Mouse (Mus musculus): Measurements from ENCODE around the gene Il18. TPM values are rescaled to one million over a fixed set of nuclear protein-coding genes. Genes with fewer than 3 reads are reported as not detected.

Il18 gene
- polyA plus RNA-seq, 1 experiment from 2014 or later: 0.88 TPM

GRCm38 (mm10) chr9:50602055-50602845 lies 47.6 kb downstream of the Il18 start:
- 89% methylated on average over 7 of the region's 7 CpGs for WGBS
- H3K27me3 ChIP-seq (ENCODE audit: control insufficient read depth, insufficient read depth, low read length): no peaks in the 10 kb centered on the region
- H3K9ac ChIP-seq (ENCODE audit: low read length): no peak overlapping the region
- peaks cover 4% of the 10 kb centered on the region for H3K4me1 ChIP-seq (ENCODE audit: control insufficient read depth, insufficient read depth, low read length)
- H3K9me3 ChIP-seq (ENCODE audit: control insufficient read depth, low read length): no peaks in the 10 kb centered on the region
- H3K4me3 ChIP-seq (ENCODE audit: low read depth, low read length): peak overlapping the region; percentile 72
- no peak overlapping the region for H3K27ac ChIP-seq (replicated peaks; ENCODE audit: low read depth, low read length)
- H3K4me2 ChIP-seq (ENCODE audit: low read depth, severe bottlenecking): peak overlapping the region; percentile 64
- DNase-seq (ENCODE audit: low spot score): no peak
- ATAC-seq (ENCODE audit: insufficient number of reproducible peaks, low FRiP score, low TSS enrichment, low read depth): no peak
- peaks cover 14% of the 10 kb centered on the region; the same call in 1 of the 2 replicates for H3K36me3 ChIP-seq (ENCODE audit: control insufficient read depth, insufficient read depth, low read length)

GRCm38 (mm10) chr9:50603189-50603997 lies 48.8 kb downstream of the Il18 start, which contains the start of the genes Sdhd and Timm8b:
Gene Sdhd (minus strand): TSS chr9:50603812.
Gene Timm8b (plus strand): TSS chr9:50603910.
- Histone ChIP-seq H3K27me3 (ENCODE audit: control insufficient read depth, insufficient read depth, low read length) (no peaks in the 10 kb centered on the region), H3K27ac (replicated peaks; ENCODE audit: low read depth, low read length) (peak within 1 kb of the TSS; percentile 71; the same call in 1 of the 2 replicates), H3K36me3 (ENCODE audit: control insufficient read depth, insufficient read depth, low read length) (peaks cover 13% of the 10 kb centered on the region; the same call in 1 of the 2 replicates), H3K4me1 (ENCODE audit: control insufficient read depth, insufficient read depth, low read length) (peaks cover 4% of the 10 kb centered on the region), H3K9me3 (ENCODE audit: control insufficient read depth, low read length) (no peaks in the 10 kb centered on the region), H3K4me2 (ENCODE audit: low read depth, severe bottlenecking) (peak within 1 kb of the TSS; percentile 64), H3K4me3 (ENCODE audit: low read depth, low read length) (peak within 1 kb of the TSS; percentile 72), H3K9ac (ENCODE audit: low read length) (peak within 1 kb of the TSS; percentile 86)
- ATAC-seq (ENCODE audit: insufficient number of reproducible peaks, low FRiP score, low TSS enrichment, low read depth) (peak; percentile 95), DNase-seq (ENCODE audit: low spot score) (peak; percentile 92)
- under 1% methylated on average over 48 of the region's 48 CpGs for WGBS

DNA sequence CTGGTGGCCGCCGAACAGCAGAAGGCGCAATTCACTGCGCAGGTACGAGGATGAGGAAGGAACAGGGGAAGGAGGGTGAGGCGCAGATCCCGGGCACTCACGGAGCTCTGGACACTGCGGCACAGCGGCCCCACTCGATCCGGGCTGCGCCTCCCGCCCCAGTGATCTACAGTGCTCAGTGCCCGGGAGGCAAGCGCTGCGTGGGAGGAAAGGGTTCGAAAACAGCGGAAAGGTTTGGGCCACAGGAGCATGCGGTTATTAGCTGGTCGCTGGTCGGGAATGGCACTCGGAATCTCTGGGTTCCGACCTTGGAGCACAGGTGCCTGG lies 49.3 kb downstream of the Il18 start:
- peak overlapping the region; percentile 71; the same call in 1 of the 2 replicates for H3K27ac ChIP-seq (replicated peaks; ENCODE audit: low read depth, low read length)
- peaks cover 8% of the 10 kb centered on the region; the same call in 1 of the 2 replicates for H3K36me3 ChIP-seq (ENCODE audit: control insufficient read depth, insufficient read depth, low read length)
- H3K9ac ChIP-seq (ENCODE audit: low read length): peak overlapping the region; percentile 86
- H3K9me3 ChIP-seq (ENCODE audit: control insufficient read depth, low read length): no peaks in the 10 kb centered on the region
- H3K27me3 ChIP-seq (ENCODE audit: control insufficient read depth, insufficient read depth, low read length): no peaks in the 10 kb centered on the region
- under 1% methylated on average over 24 of the region's 24 CpGs for WGBS
- DNase-seq (ENCODE audit: low spot score) (no peak), ATAC-seq (ENCODE audit: insufficient number of reproducible peaks, low FRiP score, low TSS enrichment, low read depth) (peak; percentile 80)
- peak overlapping the region; percentile 64 for H3K4me2 ChIP-seq (ENCODE audit: low read depth, severe bottlenecking)
- H3K4me3 ChIP-seq (ENCODE audit: low read depth, low read length): peak overlapping the region; percentile 72
- peaks cover 4% of the 10 kb centered on the region for H3K4me1 ChIP-seq (ENCODE audit: control insufficient read depth, insufficient read depth, low read length)

GRCm38 (mm10) chr9:50604338-50604737 lies 49.7 kb downstream of the Il18 start:
- Histone ChIP-seq H3K9ac (ENCODE audit: low read length) (peak overlapping the region; percentile 86), H3K4me3 (ENCODE audit: low read depth, low read length) (peak overlapping the region; percentile 72), H3K27me3 (ENCODE audit: control insufficient read depth, insufficient read depth, low read length) (no peaks in the 10 kb centered on the region), H3K9me3 (ENCODE audit: control insufficient read depth, low read length) (no peaks in the 10 kb centered on the region), H3K36me3 (ENCODE audit: control insufficient read depth, insufficient read depth, low read length) (peaks cover 6% of the 10 kb centered on the region; the same call in 1 of the 2 replicates), H3K27ac (replicated peaks; ENCODE audit: low read depth, low read length) (no peak overlapping the region), H3K4me1 (ENCODE audit: control insufficient read depth, insufficient read depth, low read length) (peaks cover 4% of the 10 kb centered on the region), H3K4me2 (ENCODE audit: low read depth, severe bottlenecking) (peak overlapping the region; percentile 64)
- no peak for DNase-seq (ENCODE audit: low spot score)
- WGBS: 3% methylated on average over 6 of the region's 6 CpGs
- ATAC-seq (ENCODE audit: insufficient number of reproducible peaks, low FRiP score, low TSS enrichment, low read depth): no peak

GRCm38 (mm10) chr9:50612115-50612514 lies 57.5 kb downstream of the Il18 start:
- DNase-seq (ENCODE audit: low spot score): no peak
- ATAC-seq (ENCODE audit: insufficient number of reproducible peaks, low FRiP score, low TSS enrichment, low read depth): no peak
- H3K4me2 ChIP-seq (ENCODE audit: low read depth, severe bottlenecking): no peak overlapping the region
- H3K9me3 ChIP-seq (ENCODE audit: control insufficient read depth, low read length): no peaks in the 10 kb centered on the region
- WGBS: 92% methylated on average over 4 of the region's 4 CpGs
- no peak overlapping the region for H3K27ac ChIP-seq (replicated peaks; ENCODE audit: low read depth, low read length)
- H3K4me1 ChIP-seq (ENCODE audit: control insufficient read depth, insufficient read depth, low read length): peaks cover 3% of the 10 kb centered on the region; the same call in 1 of the 2 replicates
- peaks cover 26% of the 10 kb centered on the region for H3K36me3 ChIP-seq (ENCODE audit: control insufficient read depth, insufficient read depth, low read length)
- no peak overlapping the region for H3K4me3 ChIP-seq (ENCODE audit: low read depth, low read length)
- no peaks in the 10 kb centered on the region for H3K27me3 ChIP-seq (ENCODE audit: control insufficient read depth, insufficient read depth, low read length)
- H3K9ac ChIP-seq (ENCODE audit: low read length): no peak overlapping the region

- ATAC-seq (ENCODE audit: insufficient number of reproducible peaks, low FRiP score, low TSS enrichment, low read depth) (no peak), DNase-seq (ENCODE audit: low spot score) (no peak)
- 41% methylated on average over 11 of the region's 11 CpGs for WGBS
- Histone ChIP-seq H3K4me2 (ENCODE audit: low read depth, severe bottlenecking) (peak overlapping the region; percentile 60), H3K9ac (ENCODE audit: low read length) (peak overlapping the region; percentile 83), H3K36me3 (ENCODE audit: control insufficient read depth, insufficient read depth, low read length) (peaks cover 16% of the 10 kb centered on the region), H3K4me1 (ENCODE audit: control insufficient read depth, insufficient read depth, low read length) (peaks cover 3% of the 10 kb centered on the region; the same call in 1 of the 2 replicates), H3K4me3 (ENCODE audit: low read depth, low read length) (peak overlapping the region; percentile 90), H3K9me3 (ENCODE audit: control insufficient read depth, low read length) (no peaks in the 10 kb centered on the region), H3K27ac (replicated peaks; ENCODE audit: low read depth, low read length) (no peak overlapping the region), H3K27me3 (ENCODE audit: control insufficient read depth, insufficient read depth, low read length) (no peaks in the 10 kb centered on the region)
These were observed 61.5 kb downstream of the Il18 start for GRCm38 (mm10) chr9:50616161-50616560.

- Histone ChIP-seq H3K4me1 (ENCODE audit: control insufficient read depth, insufficient read depth, low read length) (peaks cover 3% of the 10 kb centered on the region; the same call in 1 of the 2 replicates), H3K4me2 (ENCODE audit: low read depth, severe bottlenecking) (peak within 1 kb of the TSS; percentile 60), H3K27me3 (ENCODE audit: control insufficient read depth, insufficient read depth, low read length) (no peaks in the 10 kb centered on the region), H3K36me3 (ENCODE audit: control insufficient read depth, insufficient read depth, low read length) (peaks cover 16% of the 10 kb centered on the region), H3K9ac (ENCODE audit: low read length) (peak within 1 kb of the TSS; percentile 83), H3K9me3 (ENCODE audit: control insufficient read depth, low read length) (no peaks in the 10 kb centered on the region), H3K4me3 (ENCODE audit: low read depth, low read length) (peak within 1 kb of the TSS; percentile 90), H3K27ac (replicated peaks; ENCODE audit: low read depth, low read length) (peak within 1 kb of the TSS; percentile 78)
- WGBS: under 1% methylated on average over 81 of the region's 81 CpGs
- ATAC-seq (ENCODE audit: insufficient number of reproducible peaks, low FRiP score, low TSS enrichment, low read depth) (peak; percentile 90), DNase-seq (ENCODE audit: low spot score) (peak; percentile 94)
These were observed 62.4 kb downstream of the Il18 start, which contains the start of the genes Pih1d2 and Nkapd1 for GRCm38 (mm10) chr9:50616766-50617603. Gene Pih1d2 (plus strand): TSS chr9:50617321. Gene Nkapd1 (minus strand): TSS chr9:50617464.
